Mouse (Mus musculus) adrenal gland (tissue): Measurements from ENCODE around the gene Mob3b.

Experiments
- intact Hi-C: fragments of 180-260 bp; cut with DNase I; formaldehyde crosslinking; loops from one replicate; pipeline ENCODE4 v1.15.1; 2025

The Mob3b gene

GRCm38 (mm10) chr4:34980461-34981039 lies 176.7 kb downstream of the Mob3b start:
- intact Hi-C loops: loop anchor here (10.0 kb wide), 1 partner anchor 164 kb away; no protein-coding TSS in a partner anchor

- intact Hi-C loops: no loop called here
Observed at GRCm38 (mm10) chr4:34976916-34977702, 180.2 kb downstream of the Mob3b start.

- intact Hi-C loops: no loop called here
Observed at GRCm38 (mm10) chr4:34976331-34976778, 180.9 kb downstream of the Mob3b start.

- intact Hi-C loops: no loop called here
Observed at GRCm38 (mm10) chr4:34974795-34975194, 182.5 kb downstream of the Mob3b start.

- intact Hi-C loops: no loop called here
Observed at GRCm38 (mm10) chr4:34967541-34967940, 189.7 kb downstream of the Mob3b start.

GRCm38 (mm10) chr4:34966336-34966957 lies 190.8 kb downstream of the Mob3b start:
- intact Hi-C loops: no loop called here

- intact Hi-C loops: no loop called here
Observed at GRCm38 (mm10) chr4:34964906-34965305, 192.4 kb downstream of the Mob3b start.

GRCm38 (mm10) chr4:34963999-34964398 lies 193.3 kb downstream of the Mob3b start:
- intact Hi-C loops: no loop called here

GRCm38 (mm10) chr4:34960781-34961560 lies 196.3 kb downstream of the Mob3b start:
- intact Hi-C loops: loop anchor here (2.0 kb wide), 1 partner anchor 196 kb away; the partner anchor contains the start of gene Mob3b

GRCm38 (mm10) chr4:34959477-34959876 lies 197.8 kb downstream of the Mob3b start:
- intact Hi-C loops: loop anchor here (2.0 kb wide), 1 partner anchor 233 kb away; no protein-coding TSS in a partner anchor

- intact Hi-C loops: loop anchor here (2.0 kb wide), 1 partner anchor 234 kb away; no protein-coding TSS in a partner anchor
Observed at GRCm38 (mm10) chr4:34958155-34959028, 198.9 kb downstream of the Mob3b start.

- intact Hi-C loops: no loop called here
Observed at GRCm38 (mm10) chr4:34953716-34954115, 203.6 kb downstream of the Mob3b start.

- intact Hi-C loops: no loop called here
Observed at GRCm38 (mm10) chr4:34947181-34947580, 210.1 kb downstream of the Mob3b start.

- intact Hi-C loops: no loop called here
Observed at GRCm38 (mm10) chr4:34941046-34941445, 216.2 kb downstream of the Mob3b start.

- intact Hi-C loops: loop anchor here (5.0 to 10.0 kb wide), 2 partner anchors 136 to 224 kb away; no protein-coding TSS in a partner anchor
Observed at GRCm38 (mm10) chr4:34928386-34928785, 228.9 kb downstream of the Mob3b start.

GRCm38 (mm10) chr4:34922177-34922870 lies 235.0 kb downstream of the Mob3b start:
- intact Hi-C loops: loop anchor here (10.0 kb wide), 1 partner anchor 218 kb away; no protein-coding TSS in a partner anchor

- intact Hi-C loops: no loop called here
Observed at GRCm38 (mm10) chr4:34917400-34917799, 239.9 kb downstream of the Mob3b start.

- intact Hi-C loops: no loop called here
Observed at GRCm38 (mm10) chr4:34912171-34912570, 245.1 kb downstream of the Mob3b start.

- intact Hi-C loops: no loop called here
Observed at GRCm38 (mm10) chr4:34911401-34911800, 245.9 kb downstream of the Mob3b start.
